Mouse (Mus musculus): Measurements from ENCODE around the gene Olfr720. TPM values are rescaled to one million over a fixed set of nuclear protein-coding genes. Genes with fewer than 3 reads are reported as not detected.

Gene Olfr720
- not detected in 2 replicates for polyA plus RNA-seq (2014; fragmentation: Nextera tagmentation; extraction: Ambion mirVana)

GRCm38 (mm10) chr14:14186738-14187137 lies at the start of gene Olfr720:
TSS of gene Olfr720 (minus strand) at chr14:14186838.
- Histone ChIP-seq H3K9me3 (ENCODE audit: control insufficient read depth, low read length) (no peaks in the 10 kb centered on the region), H3K4me1 (ENCODE audit: control insufficient read depth, insufficient read depth, low read length) (no peaks in the 10 kb centered on the region), H3K9ac (ENCODE audit: low read depth, low read length) (no peak within 1 kb of the TSS), H3K4me3 (ENCODE audit: low read length) (no peak within 1 kb of the TSS), H3K36me3 (ENCODE audit: control insufficient read depth, insufficient read depth, low read length) (no peaks in the 10 kb centered on the region), H3K4me2 (replicated peaks; ENCODE audit: low read depth, low read length) (no peak within 1 kb of the TSS), H3K27ac (ENCODE audit: low read depth, low read length) (no peak within 1 kb of the TSS), H3K27me3 (ENCODE audit: control insufficient read depth, insufficient read depth, low read length) (no peaks in the 10 kb centered on the region)
- ATAC-seq (ENCODE audit: low FRiP score, low TSS enrichment), result no peak
- 77% methylated on average over 4 of the region's 4 CpGs for WGBS

Other genes with a start within 250 kb of the Olfr720 start
- gene Atxn7, start 225.4 kb downstream of the Olfr720 start, polyA plus RNA-seq (2014; fragmentation: Nextera tagmentation; extraction: Ambion mirVana), result 6.3 and 7.1 TPM in 2 replicates
- 211 and 296 TPM in 2 replicates for gene Thoc7, start 225.0 kb downstream of the Olfr720 start, polyA plus RNA-seq (2014; fragmentation: Nextera tagmentation; extraction: Ambion mirVana)
- 232 and 248 TPM in 2 replicates for gene Psmd6, start 65.9 kb downstream of the Olfr720 start, polyA plus RNA-seq (2014; fragmentation: Nextera tagmentation; extraction: Ambion mirVana)
- gene Olfr31, start 136.0 kb upstream of the Olfr720 start, polyA plus RNA-seq (2014; fragmentation: Nextera tagmentation; extraction: Ambion mirVana), result not detected in 2 replicates
- 4.0 and 4.1 TPM in 2 replicates for gene Il3ra, start 159.4 kb upstream of the Olfr720 start, polyA plus RNA-seq (2014; fragmentation: Nextera tagmentation; extraction: Ambion mirVana)
- not detected in 2 replicates for gene Olfr721-ps1, start 214.5 kb upstream of the Olfr720 start, polyA plus RNA-seq (2014; fragmentation: Nextera tagmentation; extraction: Ambion mirVana)